In genomic region chr19:55503771-55504170, GRCm38 (mm10) we compare ENCODE assay signal across 14 mouse cellular contexts.
DNase-seq lines count a peak whose midpoint lies in the region; TF ChIP-seq lines count a peak whose summit lies in the region.
"Had no signal": no experiment of that assay in that cellular context is flagged by ENCODE, and none has a peak within 500 bp of the region (broad histone marks: within the 10 kb centered on the region; RNA-seq: fewer than 3 reads in every experiment).

No protein-coding gene starts in this region.

- TF ChIP-seq CTCF in liver, adult 2 months (IDR thresholded peaks at IDR 0.05; ENCODE audit: low read depth, low read length), result peak; percentile 72
- no peak for TF ChIP-seq CTCF in testis, adult 2 months (IDR thresholded peaks at IDR 0.05; ENCODE audit: control insufficient read depth, insufficient read depth, insufficient replicate concordance, low read depth, low read length)

- H3K36me3 ChIP-seq in liver, adult 2 months (ENCODE audit: control insufficient read depth, insufficient read depth, low read length), result no peaks in the 10 kb centered on the region
- no peaks in the 10 kb centered on the region for H3K36me3 ChIP-seq in testis, adult 2 months (ENCODE audit: control insufficient read depth, insufficient read depth, low read length)

- DNase-seq in gastrocnemius, postnatal 25 days, result peak; percentile 12
- DNase-seq in gastrocnemius, adult 18-20 months (ENCODE audit: low spot score), result no peak
- DNase-seq in liver, adult 2 months (ENCODE audit: extremely low read depth, low read depth, low spot score), result peak; percentile 86
- no peak for DNase-seq in liver
- peak; percentile 77 to 91 for DNase-seq in kidney, adult 8-10 months
- DNase-seq in urinary bladder, postnatal 14 days (ENCODE audit: low spot score), result no peak
- no peak for DNase-seq in ovary, postnatal 10 days (ENCODE audit: low spot score)
- DNase-seq: cerebellum, adult 11-12 months; heart, postnatal 4 days; layer of hippocampus, adult 9-11 months; lung, postnatal 14 days had no signal

- TF ChIP-seq POLR2A in liver, adult 2 months (IDR thresholded peaks at IDR 0.05; ENCODE audit: extremely low read depth, insufficient read depth, low read length), result no peak
- no peak for TF ChIP-seq POLR2A in testis, adult 2 months (IDR thresholded peaks at IDR 0.05; ENCODE audit: control insufficient read depth, low read depth, low read length)

- WGBS in liver, adult 2 months, result 31% methylated on average over 4 of the region's 4 CpGs

- no peaks in the 10 kb centered on the region for H3K27me3 ChIP-seq in liver, adult 2 months (ENCODE audit: control insufficient read depth, insufficient read depth, low read length)
- H3K27me3 ChIP-seq in testis, adult 2 months (ENCODE audit: control insufficient read depth, insufficient read depth, low read length), result no peaks in the 10 kb centered on the region
- H3K27me3 ChIP-seq: embryonic facial prominence, embryonic 13.5 days had no signal

- no peaks in the 10 kb centered on the region for H3K79me2 ChIP-seq in liver, adult 2 months (ENCODE audit: control insufficient read depth, insufficient read depth, low read length)

- H3K4me1 ChIP-seq in liver, adult 2 months (ENCODE audit: control insufficient read depth, insufficient read depth, low read length), result peaks cover 11% of the 10 kb centered on the region
- no peaks in the 10 kb centered on the region for H3K4me1 ChIP-seq in testis, adult 2 months (ENCODE audit: control insufficient read depth, insufficient read depth, low read length)

- H3K9ac ChIP-seq in liver, adult 2 months (ENCODE audit: low read depth, low read length), result no peak overlapping the region
- H3K9ac ChIP-seq: embryonic facial prominence, embryonic 13.5 days; liver, embryonic 14.5 days had no signal

- H3K4me3 ChIP-seq in liver, adult 2 months (ENCODE audit: insufficient read depth, low read depth, low read length), result no peak overlapping the region
- peak overlapping the region; percentile 75 for H3K4me3 ChIP-seq in testis, adult 2 months (ENCODE audit: control insufficient read depth, low read depth, low read length)
- H3K4me3 ChIP-seq: embryonic facial prominence, embryonic 13.5 days had no signal

- no peak overlapping the region for H3K27ac ChIP-seq in liver, adult 2 months (replicated peaks; ENCODE audit: insufficient read depth, low read depth, low read length)
- H3K27ac ChIP-seq in testis, adult 2 months (ENCODE audit: control insufficient read depth, insufficient read depth, low read depth, low read length), result no peak overlapping the region
- H3K27ac ChIP-seq: embryonic facial prominence, embryonic 13.5 days; liver, embryonic 14.5 days had no signal

Comparison
In these comparisons a context has a peak if more than half of its experiments do, and no peak if none do; other contexts are left out.
1. DNase-seq: peak in gastrocnemius, postnatal 25 days (single experiment), liver, adult 2 months (single experiment) and kidney, adult 8-10 months (2 of 2); none in gastrocnemius, adult 18-20 months (single experiment), liver (single experiment), urinary bladder, postnatal 14 days (single experiment) and ovary, postnatal 10 days (single experiment).